Mouse (Mus musculus): Measurements from ENCODE around the gene Slc22a18.
"Not testable (repeated sequence)": the region's sequence is repeated elsewhere in the genome, so short reads cannot be mapped to it uniquely, and the experiment has no call there.

Slc22a18 gene

DNA sequence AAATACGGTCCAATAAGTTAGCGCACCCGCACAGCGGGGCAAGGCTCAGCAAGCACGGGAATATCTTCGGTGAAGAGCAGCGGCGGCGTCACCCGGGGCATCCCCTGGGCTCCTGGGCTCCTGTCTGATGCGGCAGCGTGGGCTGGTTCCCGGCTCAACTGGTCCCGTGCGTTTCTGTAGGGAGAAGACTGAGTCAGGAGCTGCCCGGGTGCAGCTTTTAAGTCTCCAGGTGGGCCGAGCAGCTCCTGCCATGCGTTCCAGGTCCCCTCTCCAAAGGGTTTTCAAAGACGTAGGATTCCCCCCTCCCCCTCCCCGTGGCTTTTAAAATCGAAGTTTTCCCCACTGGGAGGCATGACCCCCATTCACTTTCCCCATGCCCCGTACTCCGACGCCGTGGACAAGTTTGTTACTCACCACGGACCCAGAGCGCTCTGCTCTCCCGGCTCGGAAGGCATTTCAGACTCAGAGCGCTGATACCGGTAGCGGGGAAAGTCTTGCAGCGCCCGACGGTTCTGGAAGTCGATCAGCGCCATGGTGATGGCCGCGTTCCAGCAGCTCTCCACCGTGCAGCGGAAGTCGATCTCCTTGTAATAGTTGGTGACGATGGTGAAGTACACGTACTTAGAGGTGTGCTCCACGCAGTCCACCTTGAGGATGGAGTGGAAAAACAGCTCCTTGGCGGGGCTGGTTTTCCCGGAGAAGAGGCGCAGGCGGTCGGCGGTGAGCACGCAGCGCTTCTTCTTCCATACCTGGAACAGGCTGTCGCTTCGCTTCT, 28.3 kb downstream of the Slc22a18 start:
- no peak for ATAC-seq (ENCODE audit: insufficient number of reproducible peaks, low FRiP score, low TSS enrichment)

DNA sequence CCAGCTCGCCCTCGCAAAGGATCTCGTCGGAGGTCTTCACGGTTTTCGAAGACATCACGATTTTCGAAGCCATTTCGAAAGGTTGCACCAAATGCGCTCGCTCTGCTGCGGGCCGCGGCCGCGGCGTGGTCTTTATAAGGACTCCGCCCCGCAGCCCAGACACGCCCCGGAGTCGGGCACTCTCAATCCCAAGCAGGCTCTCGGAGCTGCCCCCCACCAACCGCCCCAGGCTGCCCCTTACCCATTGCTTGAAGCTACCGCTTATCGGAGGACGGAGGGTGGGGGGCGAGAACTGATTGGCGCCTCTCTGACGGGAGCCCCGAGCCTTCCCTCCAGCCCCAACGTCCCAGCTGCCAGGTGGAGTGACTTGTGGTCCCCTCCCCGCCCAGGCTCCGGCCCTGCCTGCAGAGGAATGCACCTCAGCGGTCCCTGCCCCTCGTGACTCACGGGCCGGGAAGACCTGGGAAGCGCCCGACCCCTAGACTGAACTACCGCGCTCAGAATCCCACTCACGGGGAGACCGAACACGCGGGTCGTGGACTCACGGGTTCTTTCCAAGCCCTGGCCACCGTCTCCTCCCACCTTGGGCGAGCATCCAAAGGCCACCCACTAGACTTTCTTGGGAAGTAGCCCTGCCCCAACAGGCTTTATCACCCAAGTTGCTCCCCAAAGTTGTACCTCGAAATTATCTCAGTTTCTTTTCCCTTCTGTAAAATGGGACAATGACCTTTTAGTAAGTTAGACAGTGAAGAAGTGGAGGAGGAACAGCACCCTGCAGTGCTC, 29.1 kb downstream of the Slc22a18 start, which contains the start of gene Phlda2:
Phlda2 (minus strand) TSS at position 733 of the 783 bp plus-strand sequence.
- no peak for ATAC-seq (ENCODE audit: insufficient number of reproducible peaks, low FRiP score, low TSS enrichment)

DNA sequence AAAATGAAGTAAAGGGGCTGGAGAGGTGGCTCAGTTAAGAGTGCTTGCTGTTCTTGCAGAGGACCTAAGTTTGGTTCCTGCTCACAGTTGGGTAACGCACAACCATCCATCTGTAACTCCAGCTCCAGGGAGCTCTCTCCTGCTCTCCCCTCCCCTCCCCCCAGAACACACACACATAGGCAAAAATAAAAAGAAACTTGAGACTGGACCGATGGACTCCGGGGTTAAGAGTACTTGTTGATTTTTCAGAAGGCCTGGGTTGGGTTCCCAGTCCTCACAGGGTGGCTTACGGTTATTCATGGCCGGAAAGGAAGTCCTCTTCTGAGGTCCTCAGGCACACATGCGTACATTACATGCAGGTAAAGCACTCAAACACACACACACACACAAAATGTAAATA, 30.4 kb downstream of the Slc22a18 start:
- no peak for ATAC-seq (ENCODE audit: insufficient number of reproducible peaks, low FRiP score, low TSS enrichment)

DNA sequence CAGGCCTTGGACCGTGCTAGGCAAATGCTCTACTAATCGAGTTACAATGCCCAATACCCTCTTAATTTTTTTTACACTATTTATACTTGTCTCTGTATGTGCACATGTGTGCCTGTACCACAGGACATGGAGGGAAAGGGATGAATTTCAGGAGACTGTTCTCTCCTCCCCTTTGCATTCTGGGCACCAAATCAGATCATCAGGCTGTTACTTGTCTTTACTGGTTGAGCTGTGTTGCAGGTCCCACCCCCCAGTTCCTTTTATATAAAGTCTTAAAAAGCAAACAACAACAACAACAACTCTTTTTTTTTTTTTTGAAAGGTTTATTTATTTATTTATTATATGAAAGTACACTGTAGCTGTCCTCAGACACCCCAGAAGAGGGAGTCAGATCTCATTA, 31.9 kb downstream of the Slc22a18 start:
- no peak for ATAC-seq (ENCODE audit: insufficient number of reproducible peaks, low FRiP score, low TSS enrichment)

- ATAC-seq (ENCODE audit: insufficient number of reproducible peaks, low FRiP score, low TSS enrichment): no peak
Measured at GRCm38 (mm10) chr7:143505823-143506222, 32.3 kb downstream of the Slc22a18 start.

GRCm38 (mm10) chr7:143506271-143506670, 32.7 kb downstream of the Slc22a18 start:
- ATAC-seq (ENCODE audit: insufficient number of reproducible peaks, low FRiP score, low TSS enrichment): no peak

DNA sequence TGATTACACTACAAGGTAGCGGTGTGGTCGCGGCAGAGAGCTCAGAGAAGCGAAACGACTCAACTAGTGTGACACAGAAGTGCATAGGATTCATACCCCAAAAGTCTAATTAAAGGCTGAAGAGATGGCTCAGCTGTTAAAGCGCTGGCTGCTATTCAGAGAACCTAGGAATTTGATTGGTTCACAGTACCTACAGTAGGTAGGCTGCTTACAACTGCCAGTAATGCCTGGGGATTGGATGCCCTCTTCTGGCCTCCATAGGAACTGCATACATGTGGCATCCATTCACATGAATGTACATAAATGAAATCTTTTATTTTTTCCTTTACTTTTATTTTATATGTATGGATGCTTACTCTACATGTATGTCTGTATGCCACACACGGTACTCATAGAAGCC, 33.1 kb downstream of the Slc22a18 start:
- no peak for ATAC-seq (ENCODE audit: insufficient number of reproducible peaks, low FRiP score, low TSS enrichment)

DNA sequence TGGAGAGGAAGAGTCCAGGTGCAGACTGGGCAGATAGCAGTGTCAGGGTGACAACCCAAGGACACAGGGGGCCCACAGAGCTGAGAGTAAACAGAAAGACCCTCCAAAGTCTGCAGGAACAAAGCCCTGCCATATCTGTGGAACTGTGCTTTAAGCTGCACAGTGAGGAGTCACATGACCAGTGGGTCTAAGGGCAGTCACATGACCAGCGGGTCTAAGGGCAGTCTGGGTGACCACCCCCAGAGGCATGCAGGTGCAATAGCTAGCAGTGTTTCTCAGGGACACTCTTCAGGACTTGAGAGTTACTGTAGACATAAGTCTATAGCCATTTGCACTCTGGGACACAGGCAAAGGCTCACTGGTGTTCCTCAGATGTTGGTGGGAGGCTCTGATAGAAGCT, 36.0 kb downstream of the Slc22a18 start:
- ATAC-seq (ENCODE audit: insufficient number of reproducible peaks, low FRiP score, low TSS enrichment): no peak

GRCm38 (mm10) chr7:143510593-143511334, 37.2 kb downstream of the Slc22a18 start:
- ATAC-seq (ENCODE audit: insufficient number of reproducible peaks, low FRiP score, low TSS enrichment): no peak

DNA sequence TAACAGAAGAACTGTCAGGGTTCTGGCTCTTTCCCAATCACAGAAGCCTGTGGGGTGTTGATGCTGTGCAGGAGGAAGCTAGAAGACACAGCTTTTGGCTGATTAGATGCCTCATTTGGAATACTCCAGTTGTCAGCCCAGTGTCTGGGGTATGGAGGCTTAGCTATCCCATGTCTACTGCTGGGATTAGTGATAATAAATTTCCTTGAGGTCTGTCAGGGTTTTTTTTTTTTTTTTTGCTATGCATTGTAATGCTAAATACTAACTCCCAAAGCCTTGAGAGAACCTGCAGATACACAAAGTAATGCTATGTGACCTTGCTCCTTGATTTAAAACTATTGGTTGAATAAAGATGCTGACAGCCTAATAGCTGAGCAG, 37.8 kb downstream of the Slc22a18 start:
- no peak for ATAC-seq (ENCODE audit: insufficient number of reproducible peaks, low FRiP score, low TSS enrichment)

- no peak for ATAC-seq (ENCODE audit: insufficient number of reproducible peaks, low FRiP score, low TSS enrichment)
Measured at GRCm38 (mm10) chr7:143513763-143514415, 40.4 kb downstream of the Slc22a18 start.

DNA sequence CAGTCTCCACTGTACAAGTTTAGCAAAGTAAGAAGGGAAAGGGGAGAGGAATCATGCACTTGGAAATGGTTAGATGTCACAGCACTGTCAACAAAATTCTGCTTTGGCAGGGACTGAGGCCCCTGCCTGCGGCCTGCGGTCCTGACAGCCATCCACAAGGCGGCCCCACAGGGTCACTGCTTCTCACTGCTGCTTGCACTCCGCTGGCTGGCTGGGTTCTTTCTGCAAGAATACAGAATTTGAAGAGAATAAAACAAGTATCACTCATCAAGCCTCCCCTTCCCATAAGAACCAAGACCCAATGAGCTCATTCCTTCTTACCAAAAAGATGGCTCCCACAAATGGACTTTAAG, 40.9 kb downstream of the Slc22a18 start:
- ATAC-seq (ENCODE audit: insufficient number of reproducible peaks, low FRiP score, low TSS enrichment): no peak

- ATAC-seq (ENCODE audit: insufficient number of reproducible peaks, low FRiP score, low TSS enrichment): no peak
Measured at GRCm38 (mm10) chr7:143519333-143519732, 45.8 kb downstream of the Slc22a18 start.

DNA sequence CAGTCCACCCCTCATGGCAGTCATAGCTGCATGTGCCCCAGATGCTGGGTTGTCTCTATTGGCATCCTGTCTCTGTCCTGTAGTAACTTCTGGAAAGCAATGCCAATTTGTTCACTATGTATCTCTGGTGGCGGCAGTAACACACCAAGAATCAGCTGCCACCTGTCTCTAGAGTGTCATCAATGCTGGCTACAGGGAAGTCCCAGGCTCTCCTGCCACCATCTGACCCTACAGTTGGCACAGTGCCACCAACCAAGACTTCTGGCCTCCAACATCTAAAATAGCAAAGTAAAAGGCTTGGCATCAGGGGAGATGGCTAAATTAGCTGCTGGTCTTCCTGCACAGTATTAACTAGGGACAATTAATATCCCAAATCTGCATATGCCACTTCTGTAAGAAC, 58.9 kb downstream of the Slc22a18 start:
- no peak for ATAC-seq (ENCODE audit: insufficient number of reproducible peaks, low FRiP score, low TSS enrichment)

DNA sequence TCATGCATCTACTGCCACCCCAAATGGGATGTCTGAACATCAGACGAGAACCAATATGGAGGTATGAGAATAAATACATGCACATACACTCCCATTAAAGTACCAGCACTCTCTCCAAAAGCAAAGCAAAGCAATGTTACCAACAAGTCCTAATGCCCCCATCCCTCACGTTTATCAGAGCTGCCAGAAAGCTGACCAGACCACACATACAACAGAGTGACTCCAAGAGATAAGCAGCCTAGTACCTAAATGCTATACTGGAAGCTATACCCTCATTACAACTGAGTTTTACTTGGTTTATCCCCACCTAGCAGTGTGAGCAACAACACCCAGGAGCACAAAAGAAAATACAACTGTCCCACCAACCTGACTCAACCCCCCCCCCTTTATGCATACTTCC, 59.7 kb downstream of the Slc22a18 start:
- ATAC-seq (ENCODE audit: insufficient number of reproducible peaks, low FRiP score, low TSS enrichment): no peak

GRCm38 (mm10) chr7:143536251-143536650, 62.7 kb downstream of the Slc22a18 start:
- no peak for ATAC-seq (ENCODE audit: insufficient number of reproducible peaks, low FRiP score, low TSS enrichment)

- not testable (repeated sequence) for ATAC-seq (ENCODE audit: insufficient number of reproducible peaks, low FRiP score, low TSS enrichment)
Measured at GRCm38 (mm10) chr7:143538229-143538628, 64.7 kb downstream of the Slc22a18 start.

GRCm38 (mm10) chr7:143538671-143539070, 65.1 kb downstream of the Slc22a18 start:
- ATAC-seq (ENCODE audit: insufficient number of reproducible peaks, low FRiP score, low TSS enrichment): no peak

- no peak for ATAC-seq (ENCODE audit: insufficient number of reproducible peaks, low FRiP score, low TSS enrichment)
Measured at GRCm38 (mm10) chr7:143544368-143544767, 70.8 kb downstream of the Slc22a18 start.

- ATAC-seq (ENCODE audit: insufficient number of reproducible peaks, low FRiP score, low TSS enrichment): no peak
Measured at GRCm38 (mm10) chr7:143546554-143546953, 73.0 kb downstream of the Slc22a18 start.

Data from cerebellum, adult (tissue).